Mouse (Mus musculus): ENCODE measurements around the gene Lhfp. TPM values are rescaled to one million over a fixed set of nuclear protein-coding genes. Genes with fewer than 3 reads are reported as not detected.
"Not testable (repeated sequence)": the region's sequence is repeated elsewhere in the genome, so short reads cannot be mapped to it uniquely, and the experiment has no call there.

Gene Lhfp
- total RNA-seq, 2 experiments from 2014 or later, result 24.4 to 28.7 TPM

- no peak for DNase-seq
Measured at GRCm38 (mm10) chr3:53089921-53090320, 48.6 kb downstream of the Lhfp start.

GRCm38 (mm10) chr3:53100210-53100609 is 58.9 kb downstream of the Lhfp start:
- DNase-seq, result no peak

GRCm38 (mm10) chr3:53100803-53101202 is 59.5 kb downstream of the Lhfp start:
- DNase-seq, result no peak

GRCm38 (mm10) chr3:53101711-53102110 is 60.4 kb downstream of the Lhfp start:
- no peak for DNase-seq

GRCm38 (mm10) chr3:53102131-53102756 is 60.9 kb downstream of the Lhfp start:
- DNase-seq, result peak; percentile 15

GRCm38 (mm10) chr3:53102757-53103153 is 61.4 kb downstream of the Lhfp start:
- no peak for DNase-seq

GRCm38 (mm10) chr3:53108594-53109373 is 67.5 kb downstream of the Lhfp start:
- no peak for DNase-seq

GRCm38 (mm10) chr3:53109879-53110278 is 68.6 kb downstream of the Lhfp start:
- DNase-seq, result no peak

GRCm38 (mm10) chr3:53112048-53112447 is 70.7 kb downstream of the Lhfp start:
- DNase-seq, result no peak

- DNase-seq, result not testable (repeated sequence)
Measured at GRCm38 (mm10) chr3:53118755-53119154, 77.4 kb downstream of the Lhfp start.

GRCm38 (mm10) chr3:53119978-53120377 is 78.7 kb downstream of the Lhfp start:
- DNase-seq, result no peak

GRCm38 (mm10) chr3:53125495-53125894 is 84.2 kb downstream of the Lhfp start:
- no peak for DNase-seq

- DNase-seq, result no peak
Measured at GRCm38 (mm10) chr3:53138785-53139184, 97.5 kb downstream of the Lhfp start.

GRCm38 (mm10) chr3:53139205-53139604 is 97.9 kb downstream of the Lhfp start:
- no peak for DNase-seq

GRCm38 (mm10) chr3:53139642-53140041 is 98.3 kb downstream of the Lhfp start:
- DNase-seq, result no peak

GRCm38 (mm10) chr3:53142528-53142927 is 101.2 kb downstream of the Lhfp start:
- DNase-seq, result peak; percentile 42

GRCm38 (mm10) chr3:53145526-53145925 is 104.2 kb downstream of the Lhfp start:
- DNase-seq, result no peak

- no peak for DNase-seq
Measured at GRCm38 (mm10) chr3:53145946-53146345, 104.6 kb downstream of the Lhfp start.

- DNase-seq, result no peak
Measured at GRCm38 (mm10) chr3:53147001-53147400, 105.7 kb downstream of the Lhfp start.

GRCm38 (mm10) chr3:53148751-53149150 is 107.4 kb downstream of the Lhfp start:
- no peak for DNase-seq

GRCm38 (mm10) chr3:53149625-53150320 is 108.4 kb downstream of the Lhfp start:
- no peak for DNase-seq

GRCm38 (mm10) chr3:53151081-53151480 is 109.8 kb downstream of the Lhfp start:
- DNase-seq, result no peak

GRCm38 (mm10) chr3:53151607-53152006 is 110.3 kb downstream of the Lhfp start:
- no peak for DNase-seq
